8 mouse cellular contexts compared by ENCODE assay signal in the genomic region with DNA sequence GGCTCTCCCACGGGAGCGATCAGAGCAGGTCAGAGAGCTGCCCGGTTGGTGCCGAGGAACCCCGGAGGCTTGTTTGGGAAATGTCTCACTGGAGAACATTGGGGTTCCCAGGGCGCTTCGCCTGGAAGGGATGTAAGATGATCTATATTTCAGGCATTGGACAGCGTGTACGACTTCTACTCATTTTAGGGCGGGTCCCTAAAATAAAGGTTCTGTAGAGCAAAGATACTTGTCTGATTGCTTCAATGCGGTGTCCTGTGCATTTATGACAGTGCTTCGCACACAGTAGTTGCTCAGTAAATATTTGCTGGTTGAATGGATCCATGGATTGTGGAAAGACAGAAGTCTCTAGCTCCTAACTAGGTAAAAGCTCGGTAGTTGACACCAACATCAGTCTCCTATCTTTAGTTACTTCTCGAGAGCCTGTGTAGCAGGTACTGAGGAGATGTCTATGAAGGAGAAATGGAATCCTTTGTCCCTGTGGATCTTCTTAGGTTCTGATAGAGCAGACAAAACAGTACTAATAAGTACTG. TPM values are rescaled to one million over a fixed set of nuclear protein-coding genes. Genes with fewer than 3 reads are reported as not detected.
A peak's percentile ranks its signal among the peaks of the same experiment; 100 is the strongest.
DNase-seq lines count a peak whose midpoint lies in the region; ATAC-seq lines count a peak whose summit lies in the region.

No protein-coding gene starts in this region.

- 15% methylated on average over 14 of the region's 14 CpGs for WGBS in heart, embryonic 15.5 days
- 25% methylated on average over 14 of the region's 14 CpGs for WGBS in hindbrain, embryonic 12.5 days

- no peak for ATAC-seq in heart, embryonic 15.5 days (replicated peaks; ENCODE audit: insufficient number of reproducible peaks, insufficient read depth, low FRiP score, low read depth)
- no peak for ATAC-seq in hindbrain, embryonic 12.5 days (ENCODE audit: low FRiP score)

- DNase-seq in heart, adult 8-10 months (ENCODE audit: low spot score) = no peak
- DNase-seq in NIH3T3 (ENCODE audit: low read depth) = peak; percentile 67
- DNase-seq in mesoderm, embryonic 11.5 days (ENCODE audit: low read depth, low spot score) = peak; percentile 18
- DNase-seq in embryo, embryonic 9.5 days (ENCODE audit: extremely low spot score) = no peak
- DNase-seq in ovary, postnatal 10 days (ENCODE audit: low spot score) = no peak
- DNase-seq in T-cell, adult 2 months (ENCODE audit: low spot score) = no peak

- no peaks in the 10 kb centered on the region for H3K27me3 ChIP-seq in heart, embryonic 15.5 days
- H3K27me3 ChIP-seq in hindbrain, embryonic 12.5 days = no peaks in the 10 kb centered on the region

- peaks cover 19% of the 10 kb centered on the region for H3K4me1 ChIP-seq in heart, embryonic 15.5 days (replicated peaks)
- peaks cover 13% of the 10 kb centered on the region for H3K4me1 ChIP-seq in hindbrain, embryonic 12.5 days

- peak overlapping the region; percentile 87 for H3K27ac ChIP-seq in heart, embryonic 15.5 days
- H3K27ac ChIP-seq in hindbrain, embryonic 12.5 days = 0 out of 2 replicates have a peak overlapping the region, but pooled peaks have one; percentile 41

- no peaks in the 10 kb centered on the region for H3K36me3 ChIP-seq in heart, embryonic 15.5 days
- no peaks in the 10 kb centered on the region for H3K36me3 ChIP-seq in hindbrain, embryonic 12.5 days

- no peaks in the 10 kb centered on the region for H3K9me3 ChIP-seq in heart, embryonic 15.5 days (replicated peaks)
- no peaks in the 10 kb centered on the region for H3K9me3 ChIP-seq in hindbrain, embryonic 12.5 days (replicated peaks)

- peak overlapping the region; percentile 93 for H3K9ac ChIP-seq in heart, embryonic 15.5 days
- H3K9ac ChIP-seq in hindbrain, embryonic 12.5 days = peak overlapping the region; percentile 74

- peak overlapping the region; percentile 82 for H3K4me2 ChIP-seq in heart, embryonic 15.5 days
- peak overlapping the region; percentile 93 for H3K4me2 ChIP-seq in hindbrain, embryonic 12.5 days (replicated peaks)

- H3K4me3 ChIP-seq in heart, embryonic 15.5 days = peak overlapping the region; percentile 74
- H3K4me3 ChIP-seq in hindbrain, embryonic 12.5 days = peak overlapping the region; percentile 79

RNA-seq across cellular contexts. Expression of gene Arfgef2, which starts 0.9 kb away (rescaled TPM):
- polyA plus RNA-seq in heart, embryonic 15.5 days (2015; fragmentation: Nextera tagmentation; extraction: Ambion mirVana) = 5.0 and 5.6 TPM in 2 replicates
- 10 to 100 TPM; 43.4 to 53.9 (median 47.4) TPM for total RNA-seq in heart, adult 8-10 months (2022)
- polyA plus RNA-seq in hindbrain, embryonic 12.5 days (2016; fragmentation: Nextera tagmentation; extraction: Ambion mirVana) = 6.4 and 6.8 TPM in 2 replicates

RNA-seq across cellular contexts. Expression of gene Trp53rkb, which starts 13.9 kb away (rescaled TPM):
- polyA plus RNA-seq in heart, embryonic 15.5 days (2015; fragmentation: Nextera tagmentation; extraction: Ambion mirVana) = 4.3 and 4.6 TPM in 2 replicates
- 1 to 10 TPM; 1.3 to 3.2 (median 1.9) TPM for total RNA-seq in heart, adult 8-10 months (2022)
- polyA plus RNA-seq in hindbrain, embryonic 12.5 days (2016; fragmentation: Nextera tagmentation; extraction: Ambion mirVana) = 8.9 and 10.0 TPM in 2 replicates

Comparison
In these comparisons a context has a peak if more than half of its experiments do, and no peak if none do; other contexts are left out.
1. DNase-seq: peak in NIH3T3 (single experiment) and mesoderm, embryonic 11.5 days (single experiment); none in heart, adult 8-10 months (single experiment), embryo, embryonic 9.5 days (single experiment), ovary, postnatal 10 days (single experiment) and T-cell, adult 2 months (single experiment).